7 mouse cellular contexts compared by ENCODE assay signal in the genomic region with DNA sequence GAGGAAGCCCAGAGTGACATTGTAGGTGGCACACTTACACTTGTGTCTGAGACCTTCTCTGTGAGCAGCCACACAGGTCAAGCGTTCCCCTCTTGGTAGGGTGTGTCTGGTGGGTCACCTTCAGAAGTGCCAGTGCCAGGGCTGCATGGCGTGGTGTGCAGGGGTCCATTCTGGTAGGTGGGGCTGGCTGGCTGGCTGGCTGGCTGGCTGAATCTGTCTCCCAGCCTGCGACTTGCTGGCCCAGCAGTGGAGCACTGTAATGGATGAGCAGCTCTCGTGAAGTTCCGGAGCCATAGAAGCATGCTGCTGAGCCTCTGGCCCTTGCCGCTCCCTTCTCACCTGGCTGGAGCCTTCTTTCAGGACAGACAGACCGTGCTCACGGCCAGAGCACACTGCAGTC. TPM values are rescaled to one million over a fixed set of nuclear protein-coding genes. Genes with fewer than 3 reads are reported as not detected.
DNase-seq lines count a peak whose midpoint lies in the region; ATAC-seq and TF ChIP-seq lines count a peak whose summit lies in the region.

No protein-coding gene starts in this region.

- H3K27ac ChIP-seq in liver, adult 2 months (replicated peaks; ENCODE audit: insufficient read depth, low read depth, low read length): peak overlapping the region; percentile 9; the same call in 1 of the 2 replicates
- H3K27ac ChIP-seq in forebrain, embryonic 11.5 days (ENCODE audit: low read depth, low read length): peak overlapping the region; percentile 73
- H3K27ac ChIP-seq in limb, embryonic 10.5 days: peak overlapping the region; percentile 3; the same call in 1 of the 2 replicates
- peak overlapping the region; percentile 87 for H3K27ac ChIP-seq in neural tube, embryonic 15.5 days (replicated peaks)

- H3K79me2 ChIP-seq in liver, adult 2 months (ENCODE audit: control insufficient read depth, insufficient read depth, low read length): peaks cover 69% of the 10 kb centered on the region

- no peak for DNase-seq in liver, adult 2 months (ENCODE audit: extremely low read depth, low read depth, low spot score)
- DNase-seq in liver: no peak
- no peak for DNase-seq in forebrain, embryonic 11.5 days (ENCODE audit: low spot score)
- DNase-seq in limb, embryonic 10.5 days (ENCODE audit: low spot score): no peak
- no peak for DNase-seq in adrenal gland, postnatal 14 days

- no peaks in the 10 kb centered on the region for H3K27me3 ChIP-seq in liver, adult 2 months (ENCODE audit: control insufficient read depth, insufficient read depth, low read length)
- no peaks in the 10 kb centered on the region for H3K27me3 ChIP-seq in forebrain, embryonic 11.5 days (ENCODE audit: control insufficient read depth, insufficient read depth, low read length)
- H3K27me3 ChIP-seq in limb, embryonic 10.5 days (ENCODE audit: low read depth, poor library complexity, severe bottlenecking): no peaks in the 10 kb centered on the region
- no peaks in the 10 kb centered on the region for H3K27me3 ChIP-seq in neural tube, embryonic 15.5 days (replicated peaks)

- no peaks in the 10 kb centered on the region for H3K9me3 ChIP-seq in forebrain, embryonic 11.5 days (ENCODE audit: control insufficient read depth, low read length)
- no peaks in the 10 kb centered on the region for H3K9me3 ChIP-seq in limb, embryonic 10.5 days (replicated peaks)
- no peaks in the 10 kb centered on the region for H3K9me3 ChIP-seq in neural tube, embryonic 15.5 days (replicated peaks)

- peak overlapping the region; percentile 45 for H3K4me2 ChIP-seq in forebrain, embryonic 11.5 days (ENCODE audit: low read depth, low read length, severe bottlenecking)
- H3K4me2 ChIP-seq in neural tube, embryonic 15.5 days: peak overlapping the region; percentile 57

- peak; percentile 61 for ATAC-seq in forebrain, embryonic 11.5 days (replicated peaks; ENCODE audit: low FRiP score)
- peak; percentile 33 for ATAC-seq in neural tube, embryonic 15.5 days (ENCODE audit: low FRiP score)
- ATAC-seq in monocyte, adult 5-6 weeks (replicated peaks; ENCODE audit: insufficient number of reproducible peaks, low FRiP score, low TSS enrichment, poor library complexity, severe bottlenecking): no peak

- TF ChIP-seq POLR2A in liver, adult 2 months (IDR thresholded peaks at IDR 0.05; ENCODE audit: extremely low read depth, insufficient read depth, low read length): no peak

- 57% methylated on average over 8 of the region's 8 CpGs for WGBS in liver, adult 2 months
- WGBS in forebrain, embryonic 11.5 days: 69% methylated on average over 8 of the region's 8 CpGs
- 90% methylated on average over 8 of the region's 8 CpGs for WGBS in limb, embryonic 10.5 days
- 31% methylated on average over 8 of the region's 8 CpGs for WGBS in neural tube, embryonic 15.5 days

- H3K9ac ChIP-seq in liver, adult 2 months (ENCODE audit: low read depth, low read length): peak overlapping the region; percentile 45
- peak overlapping the region; percentile 35 for H3K9ac ChIP-seq in forebrain, embryonic 11.5 days (ENCODE audit: low read length)
- H3K9ac ChIP-seq in neural tube, embryonic 15.5 days (replicated peaks): peak overlapping the region; percentile 12

- no peaks in the 10 kb centered on the region for H3K36me3 ChIP-seq in liver, adult 2 months (ENCODE audit: control insufficient read depth, insufficient read depth, low read length)
- H3K36me3 ChIP-seq in forebrain, embryonic 11.5 days (ENCODE audit: control insufficient read depth, insufficient read depth, low read length): no peaks in the 10 kb centered on the region
- H3K36me3 ChIP-seq in limb, embryonic 10.5 days: 0 out of 2 replicates have a peak, but pooled peaks cover 8% of the 10 kb centered on the region
- H3K36me3 ChIP-seq in neural tube, embryonic 15.5 days: no peaks in the 10 kb centered on the region

- no peak for TF ChIP-seq CTCF in liver, adult 2 months (IDR thresholded peaks at IDR 0.05; ENCODE audit: low read depth, low read length)

- H3K4me3 ChIP-seq in liver, adult 2 months (ENCODE audit: insufficient read depth, low read depth, low read length): peak overlapping the region; percentile 19; the same call in 1 of the 2 replicates
- peak overlapping the region; percentile 8; the same call in 1 of the 2 replicates for H3K4me3 ChIP-seq in forebrain, embryonic 11.5 days (ENCODE audit: low read depth, low read length)
- no peak overlapping the region for H3K4me3 ChIP-seq in limb, embryonic 10.5 days
- peak overlapping the region; percentile 14 for H3K4me3 ChIP-seq in neural tube, embryonic 15.5 days (replicated peaks)

- peaks cover 67% of the 10 kb centered on the region for H3K4me1 ChIP-seq in liver, adult 2 months (ENCODE audit: control insufficient read depth, insufficient read depth, low read length)
- peaks cover 30% of the 10 kb centered on the region for H3K4me1 ChIP-seq in forebrain, embryonic 11.5 days (replicated peaks; ENCODE audit: control insufficient read depth, insufficient read depth, low read length)
- peaks cover 41% of the 10 kb centered on the region for H3K4me1 ChIP-seq in limb, embryonic 10.5 days
- H3K4me1 ChIP-seq in neural tube, embryonic 15.5 days: peaks cover 89% of the 10 kb centered on the region

RNA-seq across cellular contexts. Expression of a gene that starts 7.8 kb away (rescaled TPM):
- 227 and 309 TPM in 2 replicates for total RNA-seq in liver, adult 2 months (2014; rRNA removed)
- polyA plus RNA-seq in liver, adult 2 months (2012; rRNA removed): 584 and 608 TPM in 2 replicates
- 63.6 and 74.2 TPM in 2 replicates for polyA plus RNA-seq in forebrain, embryonic 11.5 days (2014; fragmentation: Nextera tagmentation; extraction: Ambion mirVana)
- polyA plus RNA-seq in limb, embryonic 10.5 days (2016; fragmentation: Nextera tagmentation; extraction: Ambion mirVana): 36.2 and 41.0 TPM in 2 replicates
- 217 and 220 TPM in 2 replicates for polyA plus RNA-seq in neural tube, embryonic 15.5 days (2015; fragmentation: Nextera tagmentation; extraction: Ambion mirVana)
- total RNA-seq in monocyte, adult 5-6 weeks (2017): 1,204 to 1,488 TPM (median 1,482 TPM) in 3 replicates
- total RNA-seq in adrenal gland, postnatal 14 days (2021): 876 and 969 TPM in 2 replicates

Comparison
In these comparisons a context has a peak if more than half of its experiments do, and no peak if none do; other contexts are left out.
1. H3K27ac ChIP-seq: peak in every context shown above with its lines; median percentile 87 in neural tube, embryonic 15.5 days; 73 in forebrain, embryonic 11.5 days; 9 in liver, adult 2 months; 3 in limb, embryonic 10.5 days.